Mouse (Mus musculus) lung, embryonic 15.5 days (tissue): ENCODE results near the gene Cln3. TPM values are rescaled to one million over a fixed set of nuclear protein-coding genes. Genes with fewer than 3 reads are reported as not detected.
A peak's percentile ranks its signal among the peaks of the same experiment; 100 is the strongest.

Source experiments
- ATAC-seq: fragments of 200-750 bp; cut with Nextera tagmentation; 2 replicates; pipeline ENCODE4 v1.8.0; 2017; ENCODE audit warnings: moderate number of reproducible peaks, borderline replicate concordance; ENCODE audit not compliant: low FRiP score, low TSS enrichment; ENCODE audit errors: extremely low read depth
- H3K27ac ChIP-seq: fragments of 300-500 bp; sonication (generic); 2 replicates; pipeline ENCODE4 v1.5.1; 2015; ENCODE audit warnings: moderate library complexity, mild to moderate bottlenecking, inconsistent platforms
- H3K27me3 ChIP-seq: fragments of 300-500 bp; sonication (generic); 2 replicates; pipeline ENCODE4 v1.6.1; 2015; ENCODE audit warnings: inconsistent platforms
- H3K36me3 ChIP-seq: fragments of 300-500 bp; sonication (generic); 2 replicates; pipeline ENCODE4 v1.6.1; 2015; ENCODE audit warnings: inconsistent platforms
- H3K4me1 ChIP-seq: fragments of 300-500 bp; sonication (generic); 2 replicates; pipeline ENCODE4 v1.6.1; 2015; ENCODE audit warnings: inconsistent platforms
- H3K4me2 ChIP-seq: fragments of 300-500 bp; sonication (generic); 2 replicates; pipeline ENCODE4 v1.6.1; 2015; ENCODE audit warnings: inconsistent platforms, mild to moderate bottlenecking, moderate library complexity
- H3K4me3 ChIP-seq: fragments of 300-500 bp; sonication (generic); 2 replicates; pipeline ENCODE4 v1.5.1; 2015; ENCODE audit warnings: mild to moderate bottlenecking, inconsistent platforms
- H3K9ac ChIP-seq: fragments of 300-500 bp; sonication (generic); 2 replicates; pipeline ENCODE4 v1.6.1; 2015; ENCODE audit warnings: inconsistent platforms
- H3K9me3 ChIP-seq: fragments of 300-500 bp; sonication (generic); 2 replicates; pipeline ENCODE4 v1.6.1; 2016; ENCODE audit warnings: inconsistent platforms
- WGBS: fragments of 180-500 bp; shearing (Covaris S2); methylation state at CpG from one replicate; pipeline ENCODE4 v1.1.7; 2015; 5-methylcytosine and 5-hydroxymethylcytosine counted together
- polyA plus RNA-seq: library from polyadenylated mRNA; unstranded; fragments of >200 nt; fragmentation: Nextera tagmentation; extraction: Ambion mirVana; gene quantifications from 2 replicates; pipeline ENCODE4 v1.2.1, GENCODE M21; 2015

Cln3 gene
- 27.7 and 27.9 TPM in 2 replicates for polyA plus RNA-seq

DNA sequence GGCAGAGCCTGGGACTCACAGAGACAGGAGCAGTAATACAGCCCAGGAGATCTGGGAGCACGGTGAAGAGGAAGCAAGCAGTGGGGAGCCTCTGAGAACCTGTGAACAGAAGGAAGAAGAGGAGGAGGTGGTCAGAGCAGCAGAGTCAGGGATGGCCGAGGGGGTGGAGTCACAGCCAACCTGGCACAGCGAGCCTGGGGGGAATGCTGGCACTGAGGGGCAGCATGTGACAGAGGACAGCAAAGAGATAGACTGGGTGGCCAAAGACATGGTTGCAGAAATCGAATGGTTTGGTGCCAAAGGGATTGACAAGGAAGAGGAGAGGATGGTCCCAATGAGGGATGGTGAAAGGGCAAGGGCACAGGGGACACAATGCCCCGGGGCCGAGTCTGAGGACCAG, at the start of gene Cln3:
TSS of gene Cln3 (minus strand) at position 101 of the 400 bp plus-strand sequence.
- 67% methylated on average over 6 of the region's 6 CpGs for WGBS
- no peaks in the 10 kb centered on the region for H3K9me3 ChIP-seq
- peaks cover 28% of the 10 kb centered on the region; the same call in 1 of the 2 replicates for H3K27me3 ChIP-seq
- no peaks in the 10 kb centered on the region for H3K36me3 ChIP-seq
- H3K9ac ChIP-seq = no peak within 1 kb of the TSS
- H3K4me1 ChIP-seq = peaks cover 21% of the 10 kb centered on the region
- no peak within 1 kb of the TSS for H3K4me2 ChIP-seq
- no peak within 1 kb of the TSS for H3K4me3 ChIP-seq
- ATAC-seq = no peak
- H3K27ac ChIP-seq = no peak within 1 kb of the TSS

DNA sequence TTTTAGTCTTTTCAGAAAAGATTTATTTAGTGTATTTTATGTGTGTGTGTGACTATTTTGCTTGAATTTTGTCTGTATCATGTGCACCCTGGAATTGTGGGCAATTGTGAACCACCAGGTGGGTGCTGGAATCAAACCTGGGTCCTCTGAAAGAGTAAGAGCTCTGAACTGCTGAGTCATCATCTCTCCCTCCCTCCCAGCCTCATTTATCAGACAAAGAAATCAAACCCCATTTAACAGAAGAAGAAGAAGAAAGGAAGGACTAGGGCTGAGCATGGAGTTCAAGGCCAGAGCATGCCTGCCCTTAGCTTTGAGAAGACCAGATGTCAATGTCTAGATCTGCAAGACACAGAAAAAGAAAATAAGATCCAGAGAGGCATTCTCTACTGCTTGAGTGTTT, 49.8 kb upstream of the Cln3 start:
- no peak for ATAC-seq
- no peaks in the 10 kb centered on the region for H3K9me3 ChIP-seq
- H3K9ac ChIP-seq = no peak overlapping the region
- no peaks in the 10 kb centered on the region for H3K36me3 ChIP-seq
- no peaks in the 10 kb centered on the region for H3K27me3 ChIP-seq
- no peak overlapping the region for H3K4me3 ChIP-seq
- H3K4me1 ChIP-seq = no peaks in the 10 kb centered on the region
- no peak overlapping the region for H3K27ac ChIP-seq
- H3K4me2 ChIP-seq = no peak overlapping the region

DNA sequence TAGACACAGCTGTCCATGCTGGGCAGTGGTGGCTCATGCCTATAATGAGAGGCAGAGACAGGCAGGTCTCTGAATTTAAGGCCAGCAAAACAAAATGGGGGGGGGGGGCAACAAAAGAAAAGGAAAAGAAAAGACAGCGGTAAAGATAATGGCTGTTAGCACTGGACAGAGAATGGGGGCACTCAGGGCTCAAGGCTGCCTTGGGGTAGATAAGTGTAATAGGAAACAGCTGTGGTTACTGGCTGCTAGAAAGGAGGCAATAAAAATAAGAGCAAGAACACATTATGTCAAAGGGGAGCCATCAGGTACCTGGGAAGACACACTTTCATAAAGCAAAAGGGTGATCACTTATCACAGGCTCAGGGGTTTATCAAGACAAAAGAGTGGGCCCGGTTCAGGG, 46.9 kb upstream of the Cln3 start:
- H3K4me2 ChIP-seq = no peak overlapping the region
- no peaks in the 10 kb centered on the region for H3K9me3 ChIP-seq
- no peak overlapping the region for H3K27ac ChIP-seq
- H3K4me3 ChIP-seq = no peak overlapping the region
- H3K27me3 ChIP-seq = no peaks in the 10 kb centered on the region
- H3K4me1 ChIP-seq = no peaks in the 10 kb centered on the region
- no peak overlapping the region for H3K9ac ChIP-seq
- no peaks in the 10 kb centered on the region for H3K36me3 ChIP-seq
- ATAC-seq = no peak
- WGBS = 76% methylated on average over 2 of the region's 2 CpGs

DNA sequence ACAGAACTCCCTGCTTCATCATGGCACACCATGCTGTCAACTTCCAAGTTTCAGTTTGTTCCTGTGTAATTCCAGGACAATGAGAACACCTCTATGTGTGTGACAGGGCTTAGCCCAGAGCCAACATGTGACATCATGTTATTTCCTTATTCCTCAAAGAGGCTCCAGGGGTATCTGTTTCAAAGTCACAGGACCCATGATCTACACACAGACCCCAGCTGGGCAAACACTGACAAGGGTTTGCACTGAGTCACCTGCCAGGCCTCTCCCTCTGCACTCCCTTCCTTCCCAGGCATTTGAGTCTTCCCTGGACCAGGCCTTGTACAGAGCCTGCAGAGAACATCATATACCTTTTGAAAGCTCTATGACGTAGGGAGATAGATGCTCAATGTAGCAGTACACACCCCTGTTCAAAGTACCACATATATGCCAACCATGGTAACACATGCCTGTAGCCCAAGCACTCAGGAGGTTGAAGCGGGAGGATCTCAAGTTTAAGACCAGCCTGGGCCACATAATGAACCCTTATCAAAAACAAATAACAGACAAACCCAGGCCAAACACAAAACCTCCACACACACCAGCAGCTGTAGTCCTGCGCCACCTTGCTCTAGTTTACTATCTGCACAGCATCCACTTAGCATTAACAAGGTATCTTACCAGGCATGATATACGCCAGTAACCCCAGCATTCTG, 45.4 kb upstream of the Cln3 start, which contains the start of gene Nupr1:
TSS of gene Nupr1 (minus strand) at position 38 of the 695 bp plus-strand sequence.
- no peaks in the 10 kb centered on the region for H3K9me3 ChIP-seq
- H3K4me2 ChIP-seq = no peak within 1 kb of the TSS
- H3K4me3 ChIP-seq = no peak within 1 kb of the TSS
- H3K36me3 ChIP-seq = no peaks in the 10 kb centered on the region
- H3K27ac ChIP-seq = no peak within 1 kb of the TSS
- no peaks in the 10 kb centered on the region for H3K4me1 ChIP-seq
- ATAC-seq = no peak
- WGBS = 79% methylated on average over 4 of the region's 4 CpGs
- H3K27me3 ChIP-seq = no peaks in the 10 kb centered on the region
- H3K9ac ChIP-seq = no peak within 1 kb of the TSS

DNA sequence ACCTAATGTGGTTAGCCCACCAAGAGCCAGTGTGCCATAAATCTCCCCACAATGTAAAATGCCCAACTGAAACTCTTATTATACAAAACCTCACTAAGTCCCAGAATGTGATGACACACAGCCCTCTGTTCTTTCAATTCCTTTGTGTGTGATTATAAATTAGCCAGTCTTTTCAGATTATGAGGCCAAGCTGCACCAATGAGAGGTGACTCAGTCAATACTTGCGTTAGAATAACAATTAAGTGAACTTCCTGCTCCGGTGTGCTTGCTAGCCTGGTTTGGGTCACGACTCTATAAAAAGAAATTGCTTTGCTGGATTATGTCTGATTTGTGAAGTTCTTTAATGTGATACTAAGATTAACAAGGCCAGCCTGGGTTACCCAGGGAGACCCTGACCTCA, 44.3 kb upstream of the Cln3 start:
- ATAC-seq = no peak
- Histone ChIP-seq H3K4me2 (no peak overlapping the region), H3K9me3 (no peaks in the 10 kb centered on the region), H3K4me3 (no peak overlapping the region), H3K27ac (no peak overlapping the region), H3K36me3 (no peaks in the 10 kb centered on the region), H3K9ac (no peak overlapping the region), H3K4me1 (peaks cover 8% of the 10 kb centered on the region; the same call in 1 of the 2 replicates), H3K27me3 (no peaks in the 10 kb centered on the region)
- 54% methylated on average over 3 of the region's 3 CpGs for WGBS

DNA sequence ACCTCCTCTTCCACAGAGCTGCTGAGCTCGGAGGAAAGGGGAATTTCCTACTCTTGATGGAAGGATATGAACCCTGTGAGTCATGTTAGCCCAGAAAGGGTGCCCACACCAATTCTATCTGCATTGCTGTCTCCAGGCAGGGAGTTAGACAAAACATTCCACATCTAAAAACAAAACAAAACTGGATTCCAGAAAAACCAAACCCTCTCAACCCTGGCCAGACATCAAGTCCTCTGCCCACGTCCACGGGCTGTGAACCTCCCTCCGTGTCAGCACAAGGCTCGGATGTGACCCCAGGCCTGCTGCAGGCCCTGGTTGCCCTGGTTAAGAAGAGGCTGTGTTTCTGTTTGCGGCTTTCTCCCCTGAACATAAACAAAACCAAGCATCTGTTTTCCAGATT, 42.5 kb upstream of the Cln3 start:
- no peak overlapping the region for H3K4me3 ChIP-seq
- 46% methylated on average over 6 of the region's 6 CpGs for WGBS
- no peak overlapping the region for H3K27ac ChIP-seq
- no peak overlapping the region for H3K4me2 ChIP-seq
- ATAC-seq = no peak
- H3K9ac ChIP-seq = no peak overlapping the region
- H3K4me1 ChIP-seq = peaks cover 10% of the 10 kb centered on the region; the same call in 1 of the 2 replicates
- no peaks in the 10 kb centered on the region for H3K9me3 ChIP-seq
- no peaks in the 10 kb centered on the region for H3K27me3 ChIP-seq
- no peaks in the 10 kb centered on the region for H3K36me3 ChIP-seq

DNA sequence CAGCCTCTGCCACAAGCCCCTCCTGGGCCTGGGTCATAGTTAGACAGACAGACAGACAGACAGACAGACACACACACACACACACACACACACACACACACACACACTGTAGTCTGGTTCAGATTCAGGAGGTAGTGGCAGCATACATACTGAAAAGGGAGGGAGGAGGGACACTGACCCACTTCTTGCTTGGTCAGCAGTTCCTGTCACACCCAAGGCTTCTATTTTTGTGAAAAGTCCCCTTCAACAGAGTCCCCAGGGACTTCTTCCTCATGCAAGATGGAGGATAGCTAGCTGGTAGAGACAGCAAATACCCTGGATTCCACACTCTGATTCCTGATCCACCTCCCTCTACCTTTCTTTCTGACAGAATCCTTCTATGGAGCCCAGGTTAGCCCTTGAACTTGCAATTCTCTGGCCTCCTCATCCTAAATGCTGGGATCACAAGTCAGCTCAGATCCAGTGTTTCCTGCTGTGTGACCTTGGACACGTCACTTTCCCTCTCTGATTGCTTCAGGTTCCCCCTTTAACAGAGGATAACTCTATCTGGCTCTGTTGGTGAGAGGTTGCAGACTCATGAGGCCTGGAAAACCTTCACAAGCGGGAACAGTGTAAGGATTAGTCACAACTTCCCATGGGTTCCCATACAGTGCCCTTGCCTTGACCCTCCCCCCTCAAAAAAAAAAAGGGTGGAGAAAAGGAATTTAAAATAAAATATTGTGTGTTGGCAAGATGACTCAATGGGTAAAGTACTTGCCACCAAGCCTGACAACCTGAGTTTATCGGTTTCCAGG, 40.4 kb upstream of the Cln3 start:
- peak; percentile 37; the same call in 1 of the 2 replicates for ATAC-seq

DNA sequence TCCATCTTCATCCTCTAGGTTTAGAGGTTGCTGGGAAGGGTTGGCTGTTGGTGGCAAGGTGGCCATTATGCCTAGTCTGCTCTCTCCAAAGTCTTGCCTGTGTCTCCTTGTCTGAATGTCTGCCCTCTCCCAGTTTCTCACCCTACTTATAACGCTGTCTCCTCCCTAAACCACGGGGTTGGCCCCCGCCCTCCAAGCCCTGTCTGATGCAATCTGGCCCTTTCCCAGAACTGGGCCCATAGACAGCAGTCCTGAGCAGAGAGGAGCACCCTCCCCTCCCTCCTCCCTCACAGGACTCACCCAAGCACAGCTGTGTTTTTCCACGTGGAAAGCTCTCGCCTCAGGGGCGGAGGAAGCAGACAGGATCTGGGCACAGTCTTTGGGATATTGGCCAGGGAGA, 39.8 kb upstream of the Cln3 start:
- H3K4me2 ChIP-seq = peak overlapping the region; percentile 2; the same call in 1 of the 2 replicates
- no peaks in the 10 kb centered on the region for H3K9me3 ChIP-seq
- no peaks in the 10 kb centered on the region for H3K27me3 ChIP-seq
- ATAC-seq = peak; percentile 89
- 0 out of 2 replicates have a peak overlapping the region, but pooled peaks have one; percentile 11 for H3K4me3 ChIP-seq
- peak overlapping the region; percentile 30; the same call in 1 of the 2 replicates for H3K27ac ChIP-seq
- peaks cover 15% of the 10 kb centered on the region for H3K4me1 ChIP-seq
- no peak overlapping the region for H3K9ac ChIP-seq
- no peaks in the 10 kb centered on the region for H3K36me3 ChIP-seq
- 24% methylated on average over 6 of the region's 6 CpGs for WGBS

More for the DNA sequence above, 40.4 kb upstream of the Cln3 start:
- Histone ChIP-seq H3K9me3 (no peaks in the 10 kb centered on the region), H3K36me3 (no peaks in the 10 kb centered on the region), H3K27me3 (no peaks in the 10 kb centered on the region), H3K9ac (no peak overlapping the region), H3K27ac (no peak overlapping the region), H3K4me3 (no peak overlapping the region), H3K4me1 (peaks cover 15% of the 10 kb centered on the region), H3K4me2 (no peak overlapping the region)
- WGBS = 80% methylated on average over 3 of the region's 3 CpGs

DNA sequence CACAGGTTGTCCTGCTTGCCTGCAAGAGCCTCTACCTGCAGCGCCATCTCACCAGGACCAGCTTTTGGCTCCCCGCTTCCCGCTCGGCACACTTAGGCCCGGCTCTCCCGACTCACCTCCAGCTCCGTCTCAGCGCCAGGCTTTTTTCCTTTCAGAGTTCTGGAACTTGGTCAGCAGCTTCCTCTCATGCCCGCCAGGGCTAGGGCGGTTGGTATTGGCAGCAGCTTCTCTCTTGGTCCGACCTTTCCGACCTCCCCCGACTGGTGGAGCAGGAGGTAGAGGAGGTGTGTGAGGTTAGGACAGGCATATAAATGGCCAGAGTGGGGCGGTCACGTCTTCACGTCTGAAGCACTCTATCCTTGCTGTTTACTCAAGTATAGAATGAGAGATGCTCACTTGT, 39.2 kb upstream of the Cln3 start:
- no peak overlapping the region for H3K9ac ChIP-seq
- 0 out of 2 replicates have a peak overlapping the region, but pooled peaks have one; percentile 11 for H3K4me3 ChIP-seq
- H3K27ac ChIP-seq = peak overlapping the region; percentile 30; the same call in 1 of the 2 replicates
- no peaks in the 10 kb centered on the region for H3K9me3 ChIP-seq
- WGBS = 58% methylated on average over 16 of the region's 16 CpGs
- peak overlapping the region; percentile 2; the same call in 1 of the 2 replicates for H3K4me2 ChIP-seq
- no peak for ATAC-seq
- H3K36me3 ChIP-seq = no peaks in the 10 kb centered on the region
- peaks cover 20% of the 10 kb centered on the region for H3K4me1 ChIP-seq
- H3K27me3 ChIP-seq = no peaks in the 10 kb centered on the region

DNA sequence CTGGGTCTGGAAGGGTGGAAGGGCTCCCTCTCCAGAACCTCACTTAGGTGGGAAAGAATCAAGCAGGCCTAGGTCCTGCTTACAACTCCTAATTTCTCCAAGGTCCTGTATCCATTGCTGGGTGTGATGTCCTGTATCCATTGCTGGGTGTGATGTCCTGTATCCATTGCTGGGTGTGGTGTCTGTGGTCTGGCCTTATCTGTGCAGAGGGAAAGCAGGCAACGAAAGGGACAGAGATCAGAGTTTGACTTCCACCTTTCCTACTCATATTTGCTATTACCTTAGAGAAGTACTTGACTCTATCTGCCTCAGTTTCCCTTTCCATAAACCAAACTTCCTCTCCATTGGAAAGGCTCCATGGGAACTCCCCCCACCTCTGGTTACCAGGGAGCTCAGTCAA, 37.8 kb upstream of the Cln3 start:
- H3K36me3 ChIP-seq = no peaks in the 10 kb centered on the region
- no peak overlapping the region for H3K4me3 ChIP-seq
- peaks cover 20% of the 10 kb centered on the region for H3K4me1 ChIP-seq
- H3K27ac ChIP-seq = no peak overlapping the region
- H3K4me2 ChIP-seq = no peak overlapping the region
- no peaks in the 10 kb centered on the region for H3K9me3 ChIP-seq
- H3K9ac ChIP-seq = no peak overlapping the region
- no peaks in the 10 kb centered on the region for H3K27me3 ChIP-seq
- WGBS = 76% methylated on average over 1 of the region's 1 CpGs
- ATAC-seq = no peak

DNA sequence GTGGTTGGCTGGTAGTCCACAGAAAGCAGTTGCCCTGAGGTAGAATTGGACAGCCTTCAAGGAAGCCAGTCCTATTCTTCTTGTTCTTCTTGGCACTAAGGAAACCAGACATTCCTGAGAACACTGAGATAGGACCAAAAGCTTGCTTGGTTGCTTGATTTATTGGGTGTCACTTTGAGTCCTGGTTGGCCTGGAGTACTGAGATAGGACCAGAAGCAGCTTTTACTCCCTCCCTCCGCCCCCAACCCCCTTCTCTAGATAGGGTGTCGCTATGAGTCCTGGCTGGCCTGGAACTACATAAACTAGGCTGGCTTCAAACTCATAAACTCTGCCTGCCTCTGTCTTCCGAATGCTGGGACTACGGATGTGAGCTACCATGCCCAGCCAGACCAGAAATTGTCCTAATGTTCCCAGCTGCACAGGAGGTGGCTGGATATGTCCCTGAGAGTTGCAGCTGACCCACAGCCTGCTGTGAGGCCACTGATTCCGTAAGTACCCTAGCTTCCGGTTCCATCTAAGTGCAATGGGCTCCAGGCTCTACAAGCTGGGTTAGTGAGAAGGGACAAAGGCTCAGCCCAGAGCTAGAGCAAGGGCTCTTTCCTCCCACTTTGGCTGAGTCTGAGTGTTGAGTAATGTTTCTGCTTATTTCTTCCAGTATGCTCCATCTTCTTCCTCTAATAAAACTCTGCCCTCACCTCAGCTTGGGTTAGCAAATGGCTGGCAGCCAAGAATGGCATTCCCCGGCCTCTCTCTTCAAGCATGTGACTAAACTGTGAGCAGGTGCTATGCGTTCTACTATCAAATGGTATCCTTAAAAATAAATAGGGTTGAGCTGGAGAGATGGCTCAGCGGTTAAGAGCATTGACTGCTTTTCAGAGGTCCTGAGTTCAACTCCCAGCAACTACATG, 36.1 kb upstream of the Cln3 start:
- Histone ChIP-seq H3K9me3 (no peaks in the 10 kb centered on the region), H3K36me3 (no peaks in the 10 kb centered on the region), H3K4me3 (no peak overlapping the region), H3K27ac (peak overlapping the region; percentile 20; the same call in 1 of the 2 replicates), H3K4me2 (no peak overlapping the region), H3K4me1 (peaks cover 20% of the 10 kb centered on the region), H3K9ac (no peak overlapping the region), H3K27me3 (no peaks in the 10 kb centered on the region)
- WGBS = 58% methylated on average over 9 of the region's 9 CpGs
- ATAC-seq = no peak
